Mouse (Mus musculus): Measurements from ENCODE around the gene AI661453. TPM values are rescaled to one million over a fixed set of nuclear protein-coding genes. Genes with fewer than 3 reads are reported as not detected.

AI661453 gene
- polyA plus RNA-seq, 1 experiment, result 0.11 TPM

- Histone ChIP-seq H3K27me3 (ENCODE audit: control insufficient read depth, insufficient read depth, low read length) (no peaks in the 10 kb centered on the region), H3K4me3 (replicated peaks; ENCODE audit: insufficient read depth, low read depth, low read length) (no peak overlapping the region), H3K4me1 (ENCODE audit: control insufficient read depth, insufficient read depth, low read length) (no peaks in the 10 kb centered on the region), H3K27ac (ENCODE audit: insufficient read depth, low read length) (no peak overlapping the region)
- TF ChIP-seq POLR2A (IDR thresholded peaks at IDR 0.05; ENCODE audit: borderline replicate concordance, insufficient read depth, low read length) (no peak), CTCF (IDR thresholded peaks at IDR 0.05; ENCODE audit: borderline replicate concordance, insufficient read depth, low read depth, low read length) (no peak)
- no peak for DNase-seq
- WGBS, result 57% methylated on average over 7 of the region's 7 CpGs
These were observed 16.5 kb downstream of the AI661453 start for GRCm38 (mm10) chr17:47452886-47453285.

- DNase-seq, result no peak
- no peak for TF ChIP-seq POLR2A (IDR thresholded peaks at IDR 0.05; ENCODE audit: borderline replicate concordance, insufficient read depth, low read length)
- TF ChIP-seq CTCF (IDR thresholded peaks at IDR 0.05; ENCODE audit: borderline replicate concordance, insufficient read depth, low read depth, low read length), result no peak
- H3K27me3 ChIP-seq (ENCODE audit: control insufficient read depth, insufficient read depth, low read length), result no peaks in the 10 kb centered on the region
- H3K27ac ChIP-seq (ENCODE audit: insufficient read depth, low read length), result no peak overlapping the region
- no peaks in the 10 kb centered on the region for H3K4me1 ChIP-seq (ENCODE audit: control insufficient read depth, insufficient read depth, low read length)
- H3K4me3 ChIP-seq (replicated peaks; ENCODE audit: insufficient read depth, low read depth, low read length), result no peak overlapping the region
- WGBS, result 37% methylated on average over 8 of the region's 8 CpGs
These were observed 18.3 kb downstream of the AI661453 start for GRCm38 (mm10) chr17:47454675-47455074.

- no peaks in the 10 kb centered on the region for H3K4me1 ChIP-seq (ENCODE audit: control insufficient read depth, insufficient read depth, low read length)
- 35% methylated on average over 13 of the region's 13 CpGs for WGBS
- no peak overlapping the region for H3K4me3 ChIP-seq (replicated peaks; ENCODE audit: insufficient read depth, low read depth, low read length)
- no peak for DNase-seq
- TF ChIP-seq POLR2A (IDR thresholded peaks at IDR 0.05; ENCODE audit: borderline replicate concordance, insufficient read depth, low read length) (no peak), CTCF (IDR thresholded peaks at IDR 0.05; ENCODE audit: borderline replicate concordance, insufficient read depth, low read depth, low read length) (no peak)
- no peaks in the 10 kb centered on the region for H3K27me3 ChIP-seq (ENCODE audit: control insufficient read depth, insufficient read depth, low read length)
- no peak overlapping the region for H3K27ac ChIP-seq (ENCODE audit: insufficient read depth, low read length)
These were observed 21.9 kb downstream of the AI661453 start for GRCm38 (mm10) chr17:47458310-47458709.

DNA sequence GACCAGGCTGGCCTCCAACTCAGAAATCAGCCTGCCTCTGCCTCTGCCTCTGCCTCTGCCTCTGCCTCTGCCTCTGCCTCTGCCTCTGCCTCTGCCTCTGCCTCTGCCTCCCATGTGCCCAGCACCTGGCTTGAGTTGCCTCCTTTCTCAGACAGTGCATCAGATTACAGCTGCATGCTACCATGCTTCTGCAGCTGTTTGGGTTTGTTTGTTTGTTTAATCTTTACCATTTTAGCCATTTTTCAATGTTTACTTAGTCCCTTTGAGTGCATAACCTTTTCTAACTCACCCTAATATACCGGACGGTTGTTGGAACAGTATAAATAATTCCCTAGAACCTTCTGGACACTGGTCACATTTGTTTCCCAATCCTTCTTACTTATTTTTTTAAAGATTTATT lies 22.5 kb downstream of the AI661453 start:
- TF ChIP-seq POLR2A (IDR thresholded peaks at IDR 0.05; ENCODE audit: borderline replicate concordance, insufficient read depth, low read length) (no peak), CTCF (IDR thresholded peaks at IDR 0.05; ENCODE audit: borderline replicate concordance, insufficient read depth, low read depth, low read length) (no peak)
- Histone ChIP-seq H3K27me3 (ENCODE audit: control insufficient read depth, insufficient read depth, low read length) (no peaks in the 10 kb centered on the region), H3K27ac (ENCODE audit: insufficient read depth, low read length) (no peak overlapping the region), H3K4me3 (replicated peaks; ENCODE audit: insufficient read depth, low read depth, low read length) (no peak overlapping the region), H3K4me1 (ENCODE audit: control insufficient read depth, insufficient read depth, low read length) (no peaks in the 10 kb centered on the region)
- 96% methylated on average over 2 of the region's 2 CpGs for WGBS
- DNase-seq, result no peak

DNA sequence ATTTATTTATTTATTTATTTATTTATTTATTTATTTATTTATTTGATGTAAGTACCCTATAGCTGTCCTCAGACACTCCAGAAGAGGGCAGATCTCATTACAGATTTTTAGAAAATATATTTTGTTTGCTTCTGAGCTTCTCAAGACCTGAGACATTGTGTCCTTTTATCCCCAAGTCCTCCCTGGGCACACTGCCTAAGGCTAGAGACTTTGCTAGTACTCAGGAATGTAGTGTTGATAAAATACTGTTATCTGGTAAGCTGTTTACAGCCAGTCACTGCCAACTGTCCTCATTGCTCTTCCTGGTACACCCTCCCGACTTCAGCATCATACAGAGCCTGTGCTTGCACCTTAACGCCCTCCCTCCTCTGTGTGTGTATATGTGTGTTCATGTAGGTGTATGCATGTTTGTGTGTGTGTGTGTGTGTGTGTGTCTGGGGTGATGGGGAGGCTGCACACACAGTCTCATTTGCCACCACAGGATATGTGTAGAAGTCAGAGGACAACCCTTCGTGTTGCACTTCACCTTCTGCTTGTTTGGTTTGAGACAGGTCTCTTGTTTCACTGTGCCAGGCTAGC lies 23.0 kb downstream of the AI661453 start:
- 76% methylated on average over 3 of the region's 3 CpGs for WGBS
- no peak overlapping the region for H3K4me3 ChIP-seq (replicated peaks; ENCODE audit: insufficient read depth, low read depth, low read length)
- TF ChIP-seq POLR2A (IDR thresholded peaks at IDR 0.05; ENCODE audit: borderline replicate concordance, insufficient read depth, low read length) (no peak), CTCF (IDR thresholded peaks at IDR 0.05; ENCODE audit: borderline replicate concordance, insufficient read depth, low read depth, low read length) (no peak)
- no peaks in the 10 kb centered on the region for H3K4me1 ChIP-seq (ENCODE audit: control insufficient read depth, insufficient read depth, low read length)
- H3K27me3 ChIP-seq (ENCODE audit: control insufficient read depth, insufficient read depth, low read length), result no peaks in the 10 kb centered on the region
- H3K27ac ChIP-seq (ENCODE audit: insufficient read depth, low read length), result no peak overlapping the region
- DNase-seq, result no peak

DNA sequence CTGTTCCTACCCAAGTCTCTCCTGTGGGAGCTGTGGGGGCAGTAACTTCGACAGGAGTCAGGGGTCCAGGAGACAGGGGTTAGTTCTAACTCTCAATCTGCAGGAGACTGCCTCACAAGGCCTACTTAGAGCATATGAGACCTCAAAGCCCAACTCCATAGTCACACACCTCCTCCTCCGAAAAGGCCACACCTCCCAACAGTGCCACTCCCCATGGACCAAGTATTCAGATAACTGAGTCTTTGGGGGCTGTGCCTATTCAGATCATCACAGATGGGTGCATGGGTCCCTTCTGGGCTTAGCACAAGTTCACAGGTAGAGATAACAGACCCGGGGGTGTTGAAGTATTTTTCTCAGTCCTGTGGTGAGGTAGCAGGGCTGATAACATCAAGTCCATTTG lies 25.3 kb downstream of the AI661453 start:
- Histone ChIP-seq H3K27me3 (ENCODE audit: control insufficient read depth, insufficient read depth, low read length) (no peaks in the 10 kb centered on the region), H3K4me1 (ENCODE audit: control insufficient read depth, insufficient read depth, low read length) (no peaks in the 10 kb centered on the region), H3K4me3 (replicated peaks; ENCODE audit: insufficient read depth, low read depth, low read length) (no peak overlapping the region), H3K27ac (ENCODE audit: insufficient read depth, low read length) (no peak overlapping the region)
- 77% methylated on average over 3 of the region's 3 CpGs for WGBS
- no peak for DNase-seq
- TF ChIP-seq CTCF (IDR thresholded peaks at IDR 0.05; ENCODE audit: borderline replicate concordance, insufficient read depth, low read depth, low read length) (no peak), POLR2A (IDR thresholded peaks at IDR 0.05; ENCODE audit: borderline replicate concordance, insufficient read depth, low read length) (no peak)

- no peak overlapping the region for H3K4me3 ChIP-seq (replicated peaks; ENCODE audit: insufficient read depth, low read depth, low read length)
- no peak for DNase-seq
- no peaks in the 10 kb centered on the region for H3K27me3 ChIP-seq (ENCODE audit: control insufficient read depth, insufficient read depth, low read length)
- no peaks in the 10 kb centered on the region for H3K4me1 ChIP-seq (ENCODE audit: control insufficient read depth, insufficient read depth, low read length)
- WGBS, result 90% methylated on average over 7 of the region's 7 CpGs
- TF ChIP-seq CTCF (IDR thresholded peaks at IDR 0.05; ENCODE audit: borderline replicate concordance, insufficient read depth, low read depth, low read length) (no peak), POLR2A (IDR thresholded peaks at IDR 0.05; ENCODE audit: borderline replicate concordance, insufficient read depth, low read length) (no peak)
- H3K27ac ChIP-seq (ENCODE audit: insufficient read depth, low read length), result no peak overlapping the region
These were observed 25.8 kb downstream of the AI661453 start for GRCm38 (mm10) chr17:47462209-47462608.

- TF ChIP-seq POLR2A (IDR thresholded peaks at IDR 0.05; ENCODE audit: borderline replicate concordance, insufficient read depth, low read length), result no peak
- no peak for TF ChIP-seq CTCF (IDR thresholded peaks at IDR 0.05; ENCODE audit: borderline replicate concordance, insufficient read depth, low read depth, low read length)
- 72% methylated on average over 9 of the region's 9 CpGs for WGBS
These were observed 26.4 kb downstream of the AI661453 start for GRCm38 (mm10) chr17:47462728-47463388.

More at GRCm38 (mm10) chr17:47462728-47463388, 26.4 kb downstream of the AI661453 start:
- H3K4me1 ChIP-seq (ENCODE audit: control insufficient read depth, insufficient read depth, low read length), result no peaks in the 10 kb centered on the region
- H3K4me3 ChIP-seq (replicated peaks; ENCODE audit: insufficient read depth, low read depth, low read length), result no peak overlapping the region
- no peak overlapping the region for H3K27ac ChIP-seq (ENCODE audit: insufficient read depth, low read length)
- no peak for DNase-seq
- H3K27me3 ChIP-seq (ENCODE audit: control insufficient read depth, insufficient read depth, low read length), result no peaks in the 10 kb centered on the region
